Mouse (Mus musculus) embryonic facial prominence, embryonic 11.5 days (tissue): Measurements from ENCODE around the gene Gal3st4. TPM values are rescaled to one million over a fixed set of nuclear protein-coding genes. Genes with fewer than 3 reads are reported as not detected.

Source experiments
- ATAC-seq: fragments of 200-750 bp; cut with Nextera tagmentation; replicated peaks from 2 replicates; pipeline ENCODE4 v1.8.0; 2017; ENCODE audit warnings: low read depth; ENCODE audit not compliant: insufficient number of reproducible peaks, low FRiP score, low TSS enrichment
- DNase-seq: peaks from one replicate; pipeline ENCODE4 v3.0.0-alpha.2; 2015; ENCODE audit warnings: low spot score
- H3K27ac ChIP-seq: fragments of 300-500 bp; sonication (generic); replicated peaks from 2 replicates; pipeline ENCODE4 v1.5.1; 2014; ENCODE audit warnings: mild to moderate bottlenecking, low read depth, low read length, control low read depth
- H3K27me3 ChIP-seq: fragments of 300-500 bp; sonication (generic); 2 replicates; pipeline ENCODE4 v1.6.1; 2014; ENCODE audit warnings: mild to moderate bottlenecking, low read length, moderate library complexity, mixed read lengths; ENCODE audit not compliant: control insufficient read depth, insufficient read depth
- H3K36me3 ChIP-seq: fragments of 300-500 bp; sonication (generic); replicated peaks from 2 replicates; pipeline ENCODE4 v1.6.1; 2014; ENCODE audit warnings: low read depth, mild to moderate bottlenecking, low read length, moderate library complexity, mixed read lengths; ENCODE audit not compliant: control insufficient read depth, insufficient read depth
- H3K4me1 ChIP-seq: fragments of 300-500 bp; sonication (generic); 2 replicates; pipeline ENCODE4 v1.6.1; 2014; ENCODE audit warnings: low read length, mixed read lengths; ENCODE audit not compliant: control insufficient read depth, insufficient read depth
- H3K4me2 ChIP-seq: fragments of 300-500 bp; sonication (generic); 2 replicates; pipeline ENCODE4 v1.6.1; 2014; ENCODE audit warnings: low read depth, mild to moderate bottlenecking, control low read depth, low read length, moderate library complexity
- H3K4me3 ChIP-seq: fragments of 300-500 bp; sonication (generic); 2 replicates; pipeline ENCODE4 v1.5.1; 2014; ENCODE audit warnings: low read depth, low read length, control low read depth
- H3K9ac ChIP-seq: fragments of 300-500 bp; sonication (generic); replicated peaks from 2 replicates; pipeline ENCODE4 v1.6.1; 2014; ENCODE audit warnings: mild to moderate bottlenecking, control low read depth, low read length
- H3K9me3 ChIP-seq: fragments of 300-500 bp; sonication (generic); replicated peaks from 2 replicates; pipeline ENCODE4 v1.6.1; 2016; ENCODE audit warnings: mild to moderate bottlenecking, low read length, inconsistent platforms, mixed read lengths; ENCODE audit not compliant: control insufficient read depth
- WGBS: fragments of 180-500 bp; shearing (Covaris S2); extraction: QIAGEN DNeasy Blood & Tissue Kit; methylation state at CpG from one replicate; pipeline ENCODE4 v1.1.7; 2014; 5-methylcytosine and 5-hydroxymethylcytosine counted together
- polyA plus RNA-seq: library from polyadenylated mRNA; unstranded; fragments of >200 nt; fragmentation: Nextera tagmentation; extraction: Ambion mirVana; gene quantifications from 2 replicates; pipeline ENCODE4 v1.2.1, GENCODE M21; 2014

Gal3st4 gene
- polyA plus RNA-seq, 1 experiment from 2014 or later: 5.4 TPM

GRCm38 (mm10) chr5:138260051-138260450, 12.6 kb downstream of the Gal3st4 start:
- Histone ChIP-seq H3K27me3 (no peaks in the 10 kb centered on the region), H3K4me2 (no peak overlapping the region), H3K4me3 (no peak overlapping the region), H3K27ac (no peak overlapping the region), H3K36me3 (peaks cover 7% of the 10 kb centered on the region), H3K9me3 (no peaks in the 10 kb centered on the region), H3K9ac (no peak overlapping the region), H3K4me1 (no peaks in the 10 kb centered on the region)
- 72% methylated on average over 10 of the region's 10 CpGs for WGBS
- ATAC-seq (no peak), DNase-seq (no peak)

GRCm38 (mm10) chr5:138258993-138259392, 13.6 kb downstream of the Gal3st4 start:
- no peak for ATAC-seq
- H3K4me1 ChIP-seq: no peaks in the 10 kb centered on the region
- H3K4me2 ChIP-seq: no peak overlapping the region
- H3K27me3 ChIP-seq: no peaks in the 10 kb centered on the region
- no peak overlapping the region for H3K9ac ChIP-seq
- H3K27ac ChIP-seq: no peak overlapping the region
- 59% methylated on average over 7 of the region's 7 CpGs for WGBS
- peaks cover 7% of the 10 kb centered on the region for H3K36me3 ChIP-seq
- no peak overlapping the region for H3K4me3 ChIP-seq
- no peak for DNase-seq
- no peaks in the 10 kb centered on the region for H3K9me3 ChIP-seq

GRCm38 (mm10) chr5:138258542-138258941, 14.1 kb downstream of the Gal3st4 start:
- 76% methylated on average over 6 of the region's 6 CpGs for WGBS
- Histone ChIP-seq H3K36me3 (peaks cover 7% of the 10 kb centered on the region), H3K9ac (no peak overlapping the region), H3K27ac (no peak overlapping the region), H3K4me1 (no peaks in the 10 kb centered on the region), H3K4me2 (no peak overlapping the region), H3K27me3 (no peaks in the 10 kb centered on the region), H3K9me3 (no peaks in the 10 kb centered on the region), H3K4me3 (no peak overlapping the region)
- ATAC-seq (no peak), DNase-seq (no peak)

- WGBS: 86% methylated on average over 3 of the region's 3 CpGs
- H3K9ac ChIP-seq: no peak overlapping the region
- DNase-seq: no peak
- H3K4me2 ChIP-seq: no peak overlapping the region
- H3K27me3 ChIP-seq: no peaks in the 10 kb centered on the region
- H3K36me3 ChIP-seq: peaks cover 7% of the 10 kb centered on the region
- no peak overlapping the region for H3K27ac ChIP-seq
- no peaks in the 10 kb centered on the region for H3K4me1 ChIP-seq
- H3K9me3 ChIP-seq: no peaks in the 10 kb centered on the region
- H3K4me3 ChIP-seq: no peak overlapping the region
- no peak for ATAC-seq
Measured at GRCm38 (mm10) chr5:138258078-138258477, 14.6 kb downstream of the Gal3st4 start.

GRCm38 (mm10) chr5:138257585-138257978, 15.1 kb downstream of the Gal3st4 start:
- Histone ChIP-seq H3K4me2 (no peak overlapping the region), H3K9me3 (no peaks in the 10 kb centered on the region), H3K27ac (no peak overlapping the region), H3K4me1 (no peaks in the 10 kb centered on the region), H3K9ac (no peak overlapping the region), H3K27me3 (no peaks in the 10 kb centered on the region), H3K4me3 (no peak overlapping the region), H3K36me3 (peaks cover 7% of the 10 kb centered on the region)
- no peak for ATAC-seq
- DNase-seq: no peak
- 93% methylated on average over 4 of the region's 4 CpGs for WGBS

GRCm38 (mm10) chr5:138256966-138257584, 15.6 kb downstream of the Gal3st4 start:
- no peaks in the 10 kb centered on the region for H3K4me1 ChIP-seq
- no peak overlapping the region for H3K27ac ChIP-seq
- no peaks in the 10 kb centered on the region for H3K27me3 ChIP-seq
- no peak for ATAC-seq
- H3K9me3 ChIP-seq: no peaks in the 10 kb centered on the region
- H3K9ac ChIP-seq: no peak overlapping the region
- DNase-seq: no peak
- WGBS: 88% methylated on average over 10 of the region's 10 CpGs
- no peak overlapping the region for H3K4me3 ChIP-seq
- H3K4me2 ChIP-seq: no peak overlapping the region
- peaks cover 7% of the 10 kb centered on the region for H3K36me3 ChIP-seq

- no peak for DNase-seq
- WGBS: 31% methylated on average over 7 of the region's 7 CpGs
- Histone ChIP-seq H3K36me3 (peaks cover 7% of the 10 kb centered on the region), H3K9me3 (no peaks in the 10 kb centered on the region), H3K9ac (peak overlapping the region; percentile 55), H3K27ac (no peak overlapping the region), H3K4me2 (peak overlapping the region; percentile 72), H3K27me3 (no peaks in the 10 kb centered on the region), H3K4me1 (no peaks in the 10 kb centered on the region), H3K4me3 (peak overlapping the region; percentile 64)
- no peak for ATAC-seq
Measured at GRCm38 (mm10) chr5:138256094-138256467, 16.6 kb downstream of the Gal3st4 start.

GRCm38 (mm10) chr5:138255353-138256093, 17.1 kb downstream of the Gal3st4 start, which contains the start of gene Lamtor4:
Lamtor4 (plus strand) TSS chr5:138255482.
- DNase-seq: peak; percentile 96
- peak within 1 kb of the TSS; percentile 55 for H3K9ac ChIP-seq
- H3K4me1 ChIP-seq: no peaks in the 10 kb centered on the region
- no peaks in the 10 kb centered on the region for H3K27me3 ChIP-seq
- WGBS: under 1% methylated on average over 38 of the region's 38 CpGs
- H3K27ac ChIP-seq: no peak within 1 kb of the TSS
- no peaks in the 10 kb centered on the region for H3K9me3 ChIP-seq
- peak within 1 kb of the TSS; percentile 72 for H3K4me2 ChIP-seq
- peak; percentile 100 for ATAC-seq
- peak within 1 kb of the TSS; percentile 64 for H3K4me3 ChIP-seq
- peaks cover 4% of the 10 kb centered on the region for H3K36me3 ChIP-seq
